ENCODE assay signal across 21 mouse cellular contexts in the genomic region with DNA sequence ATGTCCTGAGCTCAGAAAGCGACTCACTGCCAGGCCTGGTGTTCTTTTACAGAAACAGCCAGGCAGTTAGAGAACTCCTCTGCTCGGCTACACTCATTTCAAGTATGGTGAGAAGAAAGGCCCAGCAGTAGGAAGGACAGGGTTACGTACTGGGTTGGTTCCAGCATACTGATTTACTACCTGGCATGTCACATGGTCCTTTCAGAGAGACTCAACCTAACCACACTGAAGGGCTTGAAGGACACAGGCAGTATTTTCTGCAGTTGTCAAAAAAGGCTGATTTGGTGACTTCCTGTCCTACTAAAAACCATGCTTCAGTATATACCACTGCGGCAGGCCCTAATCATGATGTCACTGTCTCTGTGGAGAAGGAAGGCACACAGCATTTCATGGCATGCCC.
A peak's percentile ranks its signal among the peaks of the same experiment; 100 is the strongest.
DNase-seq lines count a peak whose midpoint lies in the region; ATAC-seq and TF ChIP-seq lines count a peak whose summit lies in the region.
"Had no signal": no experiment of that assay in that cellular context is flagged by ENCODE, and none has a peak within 500 bp of the region (broad histone marks: within the 10 kb centered on the region; RNA-seq: fewer than 3 reads in every experiment).

No protein-coding gene starts in this region.

- H3K4me3 ChIP-seq in gastrocnemius, adult 2 months = no peak overlapping the region
- H3K4me3 ChIP-seq in layer of hippocampus, adult 2 months = no peak overlapping the region
- no peak overlapping the region for H3K4me3 ChIP-seq in olfactory bulb, adult 2 months (ENCODE audit: insufficient read depth, low read depth, low read length)
- H3K4me3 ChIP-seq: embryonic facial prominence, embryonic 15.5 days; heart, embryonic 12.5 days; hindbrain, embryonic 12.5 days; kidney, embryonic 15.5 days; liver, embryonic 15.5 days; myocyte; neural tube, embryonic 13.5 days had no signal

- TF ChIP-seq CTCF in gastrocnemius, adult 2 months (IDR thresholded peaks at IDR 0.05) = no peak
- no peak for TF ChIP-seq CTCF in layer of hippocampus, adult 2 months (conservative IDR thresholded peaks at IDR 0.05)
- TF ChIP-seq CTCF in olfactory bulb, adult 2 months (IDR thresholded peaks at IDR 0.05; ENCODE audit: insufficient read depth, low read depth, low read length) = no peak

- ATAC-seq in common myeloid progenitor, adult 5-6 weeks (replicated peaks; ENCODE audit: low read depth, poor library complexity, severe bottlenecking) = peak; percentile 79
- ATAC-seq: forebrain, embryonic 14.5 days; intestine, postnatal 0 days had no signal

- H3K4me1 ChIP-seq in olfactory bulb, adult 2 months (ENCODE audit: control insufficient read depth, insufficient read depth, low read length) = peaks cover 7% of the 10 kb centered on the region
- H3K4me1 ChIP-seq: kidney, embryonic 15.5 days; liver, embryonic 15.5 days had no signal

- H3K27ac ChIP-seq in gastrocnemius, adult 2 months = peak overlapping the region; percentile 73
- H3K27ac ChIP-seq in layer of hippocampus, adult 2 months = 0 out of 2 replicates have a peak overlapping the region, but pooled peaks have one; percentile 29
- peak overlapping the region; percentile 44; the same call in 1 of the 2 replicates for H3K27ac ChIP-seq in olfactory bulb, adult 2 months (ENCODE audit: insufficient read depth, low read depth, low read length)
- H3K27ac ChIP-seq: embryonic facial prominence, embryonic 15.5 days; hindbrain, embryonic 12.5 days; kidney, embryonic 15.5 days; liver, embryonic 15.5 days; neural tube, embryonic 13.5 days had no signal

- DNase-seq in gastrocnemius, adult 2 months = peak; percentile 26
- no peak for DNase-seq in gastrocnemius, adult 8-10 months (ENCODE audit: low spot score in 2 of 2)
- DNase-seq in layer of hippocampus, adult 2 months (ENCODE audit: low spot score in 2 of 2) = no peak
- DNase-seq in layer of hippocampus, postnatal 25 days (ENCODE audit: extremely low spot score in 1 of 2, low spot score in 1 of 2) = no peak
- no peak for DNase-seq in cerebellum, adult 9-11 months
- DNase-seq: cerebellum, adult 11 months; cerebellum, postnatal 10 days; heart, postnatal 14 days; liver; lung, postnatal 4 days had no signal

- TF ChIP-seq POLR2A in olfactory bulb, adult 2 months (IDR thresholded peaks at IDR 0.05; ENCODE audit: insufficient read depth, low read depth, low read length) = no peak

- intact Hi-C loops in gastrocnemius, adult 2 months (cut with DNase I) = no loop called here

- WGBS in olfactory bulb, adult 2 months = 68% methylated on average over 4 of the region's 4 CpGs
